Mouse (Mus musculus) erythroblast, embryonic 14.5 days (primary cell): ENCODE measurements around the gene Bcl10. TPM values are rescaled to one million over a fixed set of nuclear protein-coding genes. Genes with fewer than 3 reads are reported as not detected.

ENCODE experiments used
- H3K27me3 ChIP-seq: 2 replicates; pipeline ENCODE4 v1.6.1; 2012; ENCODE audit warnings: inconsistent platforms; ENCODE audit not compliant: control insufficient read depth
- H3K36me3 ChIP-seq: 2 replicates; pipeline ENCODE4 v1.6.1; 2012; ENCODE audit warnings: mild to moderate bottlenecking, inconsistent platforms; ENCODE audit not compliant: control insufficient read depth
- H3K4me1 ChIP-seq: 2 replicates; pipeline ENCODE4 v1.6.1; 2012; ENCODE audit warnings: inconsistent platforms; ENCODE audit not compliant: control insufficient read depth
- H3K4me3 ChIP-seq: replicated peaks from 2 replicates; pipeline ENCODE3; 2012; ENCODE audit warnings: moderate library complexity, mild to moderate bottlenecking, inconsistent platforms
- H3K9me3 ChIP-seq: 2 replicates; pipeline ENCODE4 v1.6.1; 2012; ENCODE audit warnings: low read length, inconsistent platforms, mixed read lengths; ENCODE audit not compliant: control insufficient read depth
- GATA1 ChIP-seq: IDR thresholded peaks from 2 replicates; pipeline ENCODE4 v1.6.1; 2012; ENCODE audit warnings: low read length, inconsistent platforms, mixed read lengths
- TAL1 ChIP-seq: IDR thresholded peaks from 3 replicates; pipeline ENCODE4 v1.6.1; 2012; ENCODE audit warnings: low read length, inconsistent platforms, mixed read lengths
- polyA plus RNA-seq: library from polyadenylated mRNA; stranded (reverse); fragments of >175 nt; gene quantifications from 2 replicates; pipeline ENCODE4 v1.2.3, GENCODE M21; 2012

Bcl10 gene
- polyA plus RNA-seq, 1 experiment = 1.2 TPM

DNA sequence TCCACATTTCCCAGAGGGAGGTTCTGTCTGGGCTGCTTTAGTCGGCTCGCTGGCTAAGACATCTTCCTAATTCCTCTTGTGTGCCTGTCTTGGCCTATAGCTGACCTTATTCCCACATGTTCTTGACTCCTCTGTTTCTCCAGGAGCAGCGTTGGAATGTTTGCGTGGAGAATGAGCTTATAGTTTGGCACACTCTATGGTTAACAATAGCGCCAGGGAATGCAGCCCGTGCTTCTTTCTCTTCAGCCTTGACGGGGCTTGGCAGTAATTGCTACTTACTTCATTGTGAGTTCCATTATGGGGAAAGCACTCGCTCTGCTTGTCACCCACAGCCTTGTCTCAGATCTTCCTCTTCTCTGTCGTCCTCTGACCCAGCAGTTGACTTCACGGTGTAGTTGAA lies 48.9 kb downstream of the Bcl10 start:
- H3K4me3 ChIP-seq = no peak overlapping the region
- TF ChIP-seq GATA1 (no peak), TAL1 (no peak)
- H3K4me1 ChIP-seq = no peaks in the 10 kb centered on the region
- no peaks in the 10 kb centered on the region for H3K27me3 ChIP-seq
- H3K36me3 ChIP-seq = no peaks in the 10 kb centered on the region
- H3K9me3 ChIP-seq = peaks cover 16% of the 10 kb centered on the region

DNA sequence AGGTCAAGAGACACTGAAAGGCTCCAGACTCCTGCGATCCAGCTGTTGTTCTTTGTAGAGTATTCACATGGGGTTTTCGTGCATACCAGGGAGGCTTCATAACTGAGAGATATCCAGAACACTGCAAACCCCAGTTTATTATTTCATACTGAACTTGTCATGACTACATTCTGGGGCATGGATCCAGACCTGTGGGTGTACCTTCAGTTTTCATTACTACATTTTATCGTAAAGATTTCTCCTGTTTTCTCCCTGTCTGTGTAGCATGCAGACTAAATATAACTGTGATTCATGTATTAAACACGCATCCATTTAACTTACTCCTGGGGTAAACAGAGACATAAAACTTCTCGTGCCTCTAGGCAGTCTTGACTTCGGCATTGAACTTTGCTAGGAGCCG lies 52.4 kb downstream of the Bcl10 start:
- Histone ChIP-seq H3K9me3 (peaks cover 21% of the 10 kb centered on the region), H3K27me3 (no peaks in the 10 kb centered on the region), H3K36me3 (no peaks in the 10 kb centered on the region), H3K4me1 (no peaks in the 10 kb centered on the region), H3K4me3 (no peak overlapping the region)
- TF ChIP-seq TAL1 (no peak), GATA1 (no peak)

Other genes with a start within 250 kb of the Bcl10 start
- 0.08 and 0.12 TPM in 2 replicates for gene Ddah1, start 164.1 kb upstream of the Bcl10 start, polyA plus RNA-seq
- gene 2410004B18Rik, start 15.2 kb downstream of the Bcl10 start, polyA plus RNA-seq = 2.8 and 3.2 TPM in 2 replicates
- gene Syde2, start 65.1 kb downstream of the Bcl10 start, polyA plus RNA-seq = not detected in 2 replicates
- not detected in 2 replicates for gene Wdr63, start 185.3 kb downstream of the Bcl10 start, polyA plus RNA-seq
- not detected in 2 replicates for gene Mcoln3, start 194.6 kb downstream of the Bcl10 start, polyA plus RNA-seq
- gene Mcoln2, start 227.0 kb downstream of the Bcl10 start, polyA plus RNA-seq = not detected in 2 replicates